Mouse (Mus musculus): ENCODE results near the gene Tbck.

- TF ChIP-seq CTCF (IDR thresholded peaks at IDR 0.05; ENCODE audit: extremely low read depth, insufficient read depth, low read length) (no peak), POLR2A (IDR thresholded peaks at IDR 0.05; ENCODE audit: extremely low read depth, insufficient read depth, low read length) (no peak)
Observed at GRCm38 (mm10) chr3:132819408-132819807, 135.5 kb downstream of the Tbck start.

All from cortical plate, adult 2 months (tissue).